Mouse (Mus musculus): ENCODE measurements around the gene Ceacam19. TPM values are rescaled to one million over a fixed set of nuclear protein-coding genes. Genes with fewer than 3 reads are reported as not detected.

Gene Ceacam19
- polyA plus RNA-seq, 1 experiment from 2014 or later = 0.23 TPM

DNA sequence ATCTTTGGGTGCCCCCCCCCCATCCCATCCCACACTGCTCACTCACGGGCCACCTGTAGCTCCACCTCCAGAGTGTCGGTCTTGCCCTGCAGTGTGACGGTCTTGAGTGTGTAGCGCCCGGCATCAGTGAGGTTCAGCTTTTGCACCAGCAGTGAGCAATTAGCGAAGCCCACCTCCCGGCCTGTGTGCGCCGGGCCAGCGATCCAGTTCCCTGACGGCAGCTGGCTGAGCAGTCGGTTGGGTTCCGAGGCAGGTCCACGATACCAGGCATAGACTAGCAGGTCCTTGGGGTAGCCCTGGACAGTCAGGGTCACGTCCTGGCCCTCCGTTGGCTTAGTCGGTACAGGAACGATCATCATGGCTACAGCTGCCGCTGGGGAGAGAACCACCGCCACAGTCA lies 34.2 kb downstream of the Ceacam19 start:
- no peak for ATAC-seq (ENCODE audit: low FRiP score, low read depth)
- Histone ChIP-seq H3K4me1 (peaks cover 6% of the 10 kb centered on the region; the same call in 1 of the 2 replicates), H3K27me3 (peaks cover 55% of the 10 kb centered on the region), H3K9me3 (no peaks in the 10 kb centered on the region; the same call in 1 of the 2 replicates), H3K4me2 (replicated peaks) (no peak overlapping the region), H3K27ac (no peak overlapping the region), H3K9ac (no peak overlapping the region), H3K4me3 (no peak overlapping the region), H3K36me3 (no peaks in the 10 kb centered on the region)
- WGBS = 85% methylated on average over 20 of the region's 20 CpGs

DNA sequence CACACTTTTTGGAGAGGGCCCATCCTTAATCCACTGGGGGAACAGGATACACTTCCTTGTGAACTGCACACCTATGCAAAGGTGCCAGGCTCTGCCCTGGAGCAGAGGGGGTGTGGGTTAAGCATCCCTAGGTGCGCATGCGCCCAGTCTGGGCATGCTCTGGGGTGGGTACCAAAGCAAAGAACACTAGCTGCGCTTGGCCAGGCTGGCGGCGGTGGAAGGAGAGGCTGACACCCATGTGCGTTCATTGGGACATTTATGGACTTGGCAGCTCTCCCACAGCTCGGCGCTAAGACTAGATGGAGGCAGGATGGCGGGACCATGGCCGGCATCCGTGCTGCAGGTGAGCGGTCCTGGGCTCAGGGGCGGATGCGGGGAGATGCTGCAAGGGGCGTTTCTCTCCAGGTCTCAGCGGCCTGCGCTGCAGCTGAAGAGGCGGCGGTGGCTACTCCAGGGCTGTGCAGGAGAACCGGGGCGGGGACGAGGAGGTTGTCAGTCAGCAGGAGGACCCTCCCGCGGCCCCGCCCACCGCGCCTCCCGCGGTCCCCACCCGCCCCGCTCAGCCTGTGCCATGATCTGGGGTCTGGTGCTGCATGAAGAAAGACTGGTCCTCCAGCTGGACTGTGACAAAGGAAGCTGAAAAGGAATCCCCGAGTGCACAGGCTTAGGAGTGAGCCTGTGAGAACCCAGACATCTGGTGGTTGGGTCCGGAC lies 35.8 kb downstream of the Ceacam19 start, which contains the start of gene Gm19345:
Gene Gm19345, plus strand, starts transcription at position 146 of the 713 bp plus-strand sequence.
- Histone ChIP-seq H3K27ac (no peak within 1 kb of the TSS), H3K9me3 (no peaks in the 10 kb centered on the region; the same call in 1 of the 2 replicates), H3K4me3 (peak within 1 kb of the TSS; percentile 31), H3K27me3 (peaks cover 62% of the 10 kb centered on the region), H3K4me1 (peaks cover 9% of the 10 kb centered on the region; the same call in 1 of the 2 replicates), H3K9ac (peak within 1 kb of the TSS; percentile 45; the same call in 1 of the 2 replicates), H3K4me2 (replicated peaks) (peak within 1 kb of the TSS; percentile 60), H3K36me3 (no peaks in the 10 kb centered on the region)
- ATAC-seq (ENCODE audit: low FRiP score, low read depth) = peak; percentile 34
- WGBS = 3% methylated on average over 33 of the region's 33 CpGs

DNA sequence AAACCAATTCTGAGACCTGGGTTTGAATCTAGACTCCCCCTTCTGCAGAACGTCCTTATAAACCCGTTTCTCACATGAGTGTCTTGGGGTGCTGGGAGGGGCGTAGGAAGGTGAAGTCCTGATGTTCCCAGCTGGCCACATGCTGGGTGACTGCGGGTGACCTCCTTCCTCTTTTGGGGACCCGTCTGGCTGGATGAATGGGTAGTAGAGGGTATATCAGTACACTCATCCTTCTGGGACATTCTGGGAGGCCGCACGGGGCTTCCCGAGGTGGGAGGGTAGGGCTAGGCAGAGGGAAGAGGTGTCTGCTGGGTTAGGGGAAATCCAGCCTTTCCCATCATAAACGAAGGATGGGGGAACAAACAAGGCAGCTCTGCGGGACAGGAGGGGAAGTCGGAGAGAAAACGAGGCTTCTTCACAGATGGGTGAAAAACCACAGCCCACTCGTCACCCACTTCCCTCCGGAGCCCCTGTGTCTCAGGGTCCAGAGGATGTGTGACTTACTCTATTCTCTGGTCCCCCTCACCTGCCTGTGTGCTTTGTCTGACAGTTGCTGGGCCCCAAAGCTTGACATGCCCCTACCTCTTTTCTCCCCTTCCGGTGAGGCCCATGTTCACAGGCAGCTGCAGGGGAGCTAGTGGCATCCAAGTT lies 43.1 kb downstream of the Ceacam19 start:
- no peak overlapping the region for H3K4me3 ChIP-seq
- no peak overlapping the region for H3K9ac ChIP-seq
- H3K9me3 ChIP-seq = no peaks in the 10 kb centered on the region
- H3K36me3 ChIP-seq = no peaks in the 10 kb centered on the region
- H3K4me1 ChIP-seq = peaks cover 3% of the 10 kb centered on the region; the same call in 1 of the 2 replicates
- no peak for ATAC-seq (ENCODE audit: low FRiP score, low read depth)
- no peak overlapping the region for H3K27ac ChIP-seq
- H3K27me3 ChIP-seq = peaks cover 63% of the 10 kb centered on the region
- no peak overlapping the region for H3K4me2 ChIP-seq (replicated peaks)
- 63% methylated on average over 15 of the region's 15 CpGs for WGBS

GRCm38 (mm10) chr7:19843561-19843960 lies 44.2 kb downstream of the Ceacam19 start:
- no peaks in the 10 kb centered on the region for H3K36me3 ChIP-seq
- no peak overlapping the region for H3K27ac ChIP-seq
- ATAC-seq (ENCODE audit: low FRiP score, low read depth) = no peak
- no peak overlapping the region for H3K9ac ChIP-seq
- no peak overlapping the region for H3K4me2 ChIP-seq (replicated peaks)
- H3K9me3 ChIP-seq = no peaks in the 10 kb centered on the region
- H3K4me3 ChIP-seq = no peak overlapping the region
- WGBS = 5% methylated on average over 11 of the region's 11 CpGs
- H3K27me3 ChIP-seq = peaks cover 53% of the 10 kb centered on the region
- H3K4me1 ChIP-seq = peaks cover 3% of the 10 kb centered on the region; the same call in 1 of the 2 replicates

DNA sequence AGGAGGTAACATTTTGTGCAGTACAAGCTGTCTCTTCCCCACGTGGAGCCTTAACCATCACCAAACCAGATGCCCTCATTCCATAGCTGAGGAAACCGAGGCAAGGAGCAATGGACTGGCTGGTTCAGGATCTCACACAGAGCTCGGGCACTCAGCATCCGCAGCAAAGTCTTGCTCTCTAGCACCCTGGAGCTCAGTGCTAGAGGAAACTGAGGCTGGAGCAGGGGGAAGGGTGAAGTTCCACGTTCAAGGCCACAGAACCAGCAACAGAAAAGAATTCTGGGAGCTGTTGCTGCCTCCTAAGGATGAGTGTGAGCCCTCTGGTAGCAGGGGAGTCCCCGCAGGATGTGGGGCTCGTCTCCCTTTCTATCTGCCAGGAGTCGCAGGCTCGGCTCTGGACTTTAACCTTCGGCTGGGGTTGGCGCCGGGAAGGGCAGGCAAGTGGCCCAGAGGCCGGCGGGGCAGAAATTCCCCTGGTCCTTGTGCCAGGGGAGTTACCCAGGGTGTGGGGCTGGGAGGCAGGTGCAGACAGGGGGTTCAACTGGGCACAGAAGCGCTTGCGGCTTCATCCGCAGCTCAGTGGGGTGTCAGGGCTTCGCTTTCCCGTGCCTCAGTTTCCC lies 44.8 kb downstream of the Ceacam19 start:
- Histone ChIP-seq H3K4me2 (replicated peaks) (no peak overlapping the region), H3K27ac (no peak overlapping the region), H3K9me3 (no peaks in the 10 kb centered on the region), H3K27me3 (peaks cover 48% of the 10 kb centered on the region), H3K36me3 (no peaks in the 10 kb centered on the region), H3K4me3 (no peak overlapping the region), H3K9ac (no peak overlapping the region), H3K4me1 (peaks cover 3% of the 10 kb centered on the region; the same call in 1 of the 2 replicates)
- 28% methylated on average over 19 of the region's 19 CpGs for WGBS
- no peak for ATAC-seq (ENCODE audit: low FRiP score, low read depth)

DNA sequence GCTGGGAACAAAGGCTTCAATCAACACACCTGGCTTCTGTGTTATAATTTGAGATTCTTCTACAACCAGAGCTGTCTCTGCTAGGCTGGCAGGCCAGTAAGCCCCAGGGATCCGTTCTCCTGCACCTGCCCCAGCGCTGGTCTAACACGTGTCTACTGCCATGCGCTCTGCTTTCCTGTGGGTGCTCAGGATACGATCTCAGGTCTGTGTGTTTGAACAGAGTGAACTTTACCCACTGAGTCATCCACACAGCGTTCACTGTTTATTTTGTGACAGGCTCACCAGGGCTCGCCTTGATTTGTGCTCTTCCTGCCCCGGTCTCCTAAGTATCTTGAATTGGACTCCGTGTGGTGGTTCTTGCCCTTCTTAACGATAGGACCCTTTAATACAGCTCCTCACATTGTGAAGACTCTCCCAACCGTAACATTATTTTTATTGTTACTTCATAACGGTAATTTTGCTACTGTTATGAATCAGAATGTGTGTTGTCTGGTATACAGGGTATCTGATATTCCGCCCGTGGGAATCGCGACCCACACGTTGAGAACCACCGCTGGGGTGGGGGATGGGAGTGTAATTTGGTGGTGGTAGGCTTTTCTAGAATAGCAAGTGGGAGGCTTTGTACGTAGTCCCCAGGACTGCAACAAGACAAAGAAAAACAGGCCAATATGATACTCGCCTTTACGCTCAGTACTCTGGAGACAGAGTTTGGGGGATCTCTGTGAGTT lies 45.9 kb downstream of the Ceacam19 start:
- no peak overlapping the region for H3K9ac ChIP-seq
- no peak overlapping the region for H3K4me2 ChIP-seq (replicated peaks)
- no peak overlapping the region for H3K27ac ChIP-seq
- ATAC-seq (ENCODE audit: low FRiP score, low read depth) = no peak
- no peaks in the 10 kb centered on the region for H3K4me1 ChIP-seq
- H3K36me3 ChIP-seq = no peaks in the 10 kb centered on the region
- peaks cover 36% of the 10 kb centered on the region for H3K27me3 ChIP-seq
- 82% methylated on average over 21 of the region's 21 CpGs for WGBS
- H3K4me3 ChIP-seq = no peak overlapping the region
- H3K9me3 ChIP-seq = no peaks in the 10 kb centered on the region

- 81% methylated on average over 3 of the region's 3 CpGs for WGBS
- Histone ChIP-seq H3K27me3 (peaks cover 29% of the 10 kb centered on the region), H3K4me2 (replicated peaks) (no peak overlapping the region), H3K9me3 (no peaks in the 10 kb centered on the region), H3K27ac (no peak overlapping the region), H3K4me3 (no peak overlapping the region), H3K4me1 (no peaks in the 10 kb centered on the region), H3K36me3 (no peaks in the 10 kb centered on the region), H3K9ac (no peak overlapping the region)
- ATAC-seq (ENCODE audit: low FRiP score, low read depth) = no peak
Measured at GRCm38 (mm10) chr7:19840936-19841335, 46.8 kb downstream of the Ceacam19 start.

DNA sequence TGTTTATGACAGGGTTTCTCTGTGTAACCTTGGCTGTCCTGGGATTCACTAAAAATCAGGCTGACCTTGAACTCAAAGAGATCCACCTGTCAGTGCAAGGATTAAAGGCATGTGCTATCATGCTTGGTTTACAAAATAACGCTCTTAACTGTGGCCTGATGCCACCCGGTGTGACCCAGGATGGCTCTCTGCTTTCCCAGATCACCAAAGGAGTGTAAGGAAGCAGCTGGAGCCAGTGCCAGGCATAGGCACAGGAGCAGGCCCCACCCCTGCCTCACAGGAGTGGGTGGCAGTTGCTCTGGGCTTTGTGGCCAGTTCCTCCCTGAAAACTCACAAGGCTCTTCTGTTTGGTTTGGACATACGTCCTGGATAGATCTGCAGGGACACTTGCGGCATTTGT lies 47.4 kb downstream of the Ceacam19 start:
- 79% methylated on average over 4 of the region's 4 CpGs for WGBS
- Histone ChIP-seq H3K4me3 (no peak overlapping the region), H3K27ac (no peak overlapping the region), H3K9me3 (no peaks in the 10 kb centered on the region), H3K9ac (no peak overlapping the region), H3K27me3 (peaks cover 25% of the 10 kb centered on the region), H3K4me1 (no peaks in the 10 kb centered on the region), H3K36me3 (no peaks in the 10 kb centered on the region), H3K4me2 (replicated peaks) (no peak overlapping the region)
- ATAC-seq (ENCODE audit: low FRiP score, low read depth) = no peak

DNA sequence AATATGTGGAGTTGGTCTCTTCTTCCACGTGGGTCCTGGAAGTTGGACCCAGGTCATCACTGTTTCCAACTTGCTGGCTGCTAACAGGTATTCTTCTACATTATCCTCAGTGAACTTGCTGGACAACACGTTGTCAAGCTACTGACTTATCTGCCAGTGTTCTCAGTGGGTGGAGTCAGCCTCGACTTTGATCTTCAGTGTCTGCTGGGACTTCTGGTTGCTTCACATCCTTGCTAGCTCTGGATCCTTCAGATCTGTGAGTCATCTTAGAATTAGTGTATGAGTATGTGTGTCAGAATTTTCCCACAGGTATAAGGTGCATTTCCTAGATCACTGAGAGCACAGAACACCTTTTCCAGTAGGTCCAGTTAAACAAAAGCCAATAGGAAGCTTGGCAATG lies 50.9 kb downstream of the Ceacam19 start:
- no peaks in the 10 kb centered on the region for H3K36me3 ChIP-seq
- 0 out of 2 replicates have a peak, but pooled peaks cover 4% of the 10 kb centered on the region for H3K27me3 ChIP-seq
- no peaks in the 10 kb centered on the region for H3K9me3 ChIP-seq
- no peak overlapping the region for H3K27ac ChIP-seq
- H3K9ac ChIP-seq = no peak overlapping the region
- no peak overlapping the region for H3K4me3 ChIP-seq
- H3K4me2 ChIP-seq (replicated peaks) = no peak overlapping the region
- no peak for ATAC-seq (ENCODE audit: low FRiP score, low read depth)
- WGBS = 63% methylated on average over 3 of the region's 3 CpGs
- no peaks in the 10 kb centered on the region for H3K4me1 ChIP-seq

DNA sequence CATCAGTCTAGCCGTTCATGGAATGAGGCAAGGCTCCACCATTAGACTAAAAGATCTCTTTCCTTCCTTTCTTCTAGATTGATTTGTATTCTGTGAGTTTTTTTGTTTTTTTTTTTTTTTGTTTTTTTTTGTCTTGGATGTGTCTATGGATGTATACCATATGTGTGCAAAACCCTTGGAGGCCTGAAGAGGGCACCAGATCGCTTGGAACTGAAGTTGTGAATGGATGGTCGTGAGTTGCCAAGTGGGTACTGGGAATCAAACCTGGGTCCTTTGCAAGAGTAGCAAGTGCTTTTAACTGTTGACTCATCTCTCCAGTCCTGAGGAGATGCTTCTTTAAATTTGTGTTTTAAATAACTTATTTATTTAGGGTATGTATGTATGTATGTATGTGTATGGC lies 53.7 kb downstream of the Ceacam19 start:
- Histone ChIP-seq H3K4me3 (no peak overlapping the region), H3K9me3 (no peaks in the 10 kb centered on the region), H3K27ac (no peak overlapping the region), H3K9ac (no peak overlapping the region), H3K36me3 (no peaks in the 10 kb centered on the region), H3K4me2 (replicated peaks) (no peak overlapping the region), H3K27me3 (peaks cover 10% of the 10 kb centered on the region; the same call in 1 of the 2 replicates), H3K4me1 (peaks cover 5% of the 10 kb centered on the region)
- 65% methylated on average over 3 of the region's 3 CpGs for WGBS
- no peak for ATAC-seq (ENCODE audit: low FRiP score, low read depth)

- ATAC-seq (ENCODE audit: low FRiP score, low read depth) = no peak
- H3K4me1 ChIP-seq = peaks cover 8% of the 10 kb centered on the region
- 43% methylated on average over 9 of the region's 9 CpGs for WGBS
Measured at GRCm38 (mm10) chr7:19831837-19832236, 55.9 kb downstream of the Ceacam19 start.

More at GRCm38 (mm10) chr7:19831837-19832236, 55.9 kb downstream of the Ceacam19 start:
- Histone ChIP-seq H3K4me2 (replicated peaks) (no peak overlapping the region), H3K9me3 (no peaks in the 10 kb centered on the region), H3K27ac (no peak overlapping the region), H3K36me3 (no peaks in the 10 kb centered on the region), H3K27me3 (peaks cover 10% of the 10 kb centered on the region; the same call in 1 of the 2 replicates), H3K4me3 (no peak overlapping the region), H3K9ac (no peak overlapping the region)

All from limb, embryonic 13.5 days (tissue).